Mouse (Mus musculus): ENCODE measurements around the gene Slc5a1.

The Slc5a1 gene

DNA sequence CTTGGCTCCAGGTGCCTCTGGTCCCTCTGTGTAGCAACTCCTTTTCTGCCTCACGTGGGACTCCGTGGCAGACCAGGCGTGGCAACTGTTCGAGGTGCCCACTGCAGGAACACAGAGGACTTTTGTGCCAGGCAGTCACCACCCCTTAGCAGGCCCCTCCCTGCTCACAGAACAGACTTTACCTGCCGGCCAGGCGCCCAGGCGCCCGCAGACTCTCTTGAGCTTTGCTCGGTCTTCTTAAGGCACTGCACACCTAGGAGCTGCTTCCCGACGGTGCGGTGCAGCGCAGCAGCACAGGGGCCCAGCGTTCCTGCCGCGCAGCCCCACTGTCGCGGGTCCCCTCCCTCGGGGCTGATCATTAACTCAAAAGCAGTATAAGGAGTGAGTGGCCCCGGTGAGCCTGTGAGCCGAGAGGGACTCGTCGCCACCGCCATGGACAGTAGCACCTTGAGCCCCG lies at the start of gene Slc5a1:
Gene Slc5a1, plus strand, starts transcription at position 195 of the 457 bp plus-strand sequence.
- in situ Hi-C loops (cut with MboI, MseI) = loop anchor here (10.0 kb wide), 1 partner anchor 1029 kb away; no protein-coding TSS in a partner anchor

DNA sequence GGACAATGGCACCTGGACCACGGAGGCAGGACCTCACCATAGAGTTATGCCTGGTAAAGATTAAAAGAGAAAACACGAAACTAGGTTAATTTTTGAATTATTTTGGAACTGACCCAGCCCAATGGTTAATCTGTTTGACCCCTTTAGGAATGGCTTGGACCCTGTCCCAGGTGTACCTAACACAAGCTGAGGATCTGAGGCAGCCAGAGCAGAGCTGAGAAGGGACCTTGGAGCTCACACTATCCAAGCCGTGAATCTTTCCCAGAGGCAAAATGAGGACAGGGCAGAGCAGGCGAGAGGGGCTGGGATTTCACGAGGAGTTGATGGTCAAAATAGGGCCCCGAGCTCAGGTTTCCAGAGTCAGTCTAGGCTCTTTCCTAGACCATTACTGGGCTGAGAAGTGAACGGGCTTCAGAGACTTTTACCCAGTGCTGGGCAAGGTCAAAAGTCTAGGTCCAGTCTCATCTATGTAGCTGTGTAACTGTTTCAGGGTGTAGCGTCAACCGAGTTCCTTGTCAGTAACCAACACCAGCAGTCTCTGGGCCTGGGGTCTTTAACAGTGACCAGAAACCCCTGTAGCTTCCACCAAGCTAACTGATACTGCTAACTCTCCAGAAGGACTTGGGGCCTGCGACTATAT lies 47.8 kb upstream of the Slc5a1 start:
- in situ Hi-C loops (cut with MboI, MseI) = no loop called here

DNA sequence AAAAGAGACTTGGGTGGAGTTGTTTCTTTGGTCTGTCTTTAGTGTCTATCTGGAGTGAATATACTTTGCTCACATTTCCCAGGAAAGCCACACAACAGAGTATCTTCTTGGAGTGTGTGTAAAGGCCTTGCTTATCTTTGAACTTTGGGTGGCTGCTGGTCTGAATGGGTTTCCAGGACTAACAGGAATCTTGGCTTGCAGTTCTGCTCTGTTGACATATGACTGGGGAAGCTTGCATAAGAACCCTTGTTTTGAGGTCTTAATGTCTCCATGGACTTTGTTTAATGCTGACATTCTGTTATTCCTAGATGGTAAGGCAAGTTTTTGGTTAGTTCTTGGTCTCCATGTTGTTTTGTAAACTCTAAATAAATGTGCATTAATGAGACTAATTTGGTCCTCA lies 33.9 kb upstream of the Slc5a1 start:
- in situ Hi-C loops (cut with MboI, MseI) = no loop called here

DNA sequence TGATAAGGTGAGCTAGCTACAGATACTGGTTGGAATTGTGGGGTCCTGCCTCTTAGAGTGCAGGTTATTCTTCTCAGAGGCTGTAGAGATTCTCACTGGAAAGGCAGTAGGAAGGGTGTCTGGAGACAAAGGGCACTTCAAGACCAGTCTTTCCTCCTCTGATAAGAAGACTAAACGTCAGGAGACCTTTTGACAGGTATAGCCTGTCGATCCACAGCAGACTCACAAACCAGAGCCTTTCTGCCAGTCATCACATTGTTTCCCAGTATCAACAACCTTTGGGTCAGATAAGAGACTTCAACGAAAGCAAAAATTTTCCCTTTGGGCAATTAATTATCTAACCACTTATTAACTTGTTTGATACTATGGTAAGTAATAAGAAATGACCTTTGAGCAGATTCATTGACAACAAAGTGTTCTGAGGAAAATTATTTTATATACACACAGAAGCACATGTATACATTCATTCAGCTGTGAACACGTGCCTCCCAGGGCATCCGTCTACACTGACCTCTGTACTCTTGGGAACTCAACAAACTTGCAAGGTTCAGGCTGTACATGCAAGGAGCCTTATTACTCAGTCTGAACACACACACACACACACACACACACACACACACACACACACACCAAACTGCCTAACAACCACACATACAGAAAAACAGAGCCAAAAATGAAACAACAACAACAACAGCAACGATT lies 27.4 kb upstream of the Slc5a1 start:
- in situ Hi-C loops (cut with MboI, MseI) = no loop called here

DNA sequence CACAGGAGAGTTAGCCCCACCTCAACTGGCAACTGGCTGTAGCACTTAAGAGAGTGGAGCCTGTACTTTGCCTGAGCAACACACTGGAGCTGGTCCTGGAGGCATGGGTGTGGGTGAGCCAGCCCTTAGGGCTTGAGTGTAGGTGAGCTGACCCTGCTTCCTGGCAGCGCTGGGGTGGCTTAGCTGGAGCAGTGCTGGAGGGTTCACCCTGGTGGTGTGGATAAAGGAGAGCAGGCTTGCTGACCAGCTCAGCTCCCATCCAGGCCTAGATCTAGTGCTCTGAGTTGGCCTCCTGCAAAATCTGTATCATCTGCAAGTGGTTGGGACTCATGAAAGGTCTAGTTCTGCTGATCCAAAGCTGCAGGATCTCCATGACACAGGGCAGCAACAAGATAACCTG lies 21.1 kb upstream of the Slc5a1 start:
- in situ Hi-C loops (cut with MboI, MseI) = no loop called here

DNA sequence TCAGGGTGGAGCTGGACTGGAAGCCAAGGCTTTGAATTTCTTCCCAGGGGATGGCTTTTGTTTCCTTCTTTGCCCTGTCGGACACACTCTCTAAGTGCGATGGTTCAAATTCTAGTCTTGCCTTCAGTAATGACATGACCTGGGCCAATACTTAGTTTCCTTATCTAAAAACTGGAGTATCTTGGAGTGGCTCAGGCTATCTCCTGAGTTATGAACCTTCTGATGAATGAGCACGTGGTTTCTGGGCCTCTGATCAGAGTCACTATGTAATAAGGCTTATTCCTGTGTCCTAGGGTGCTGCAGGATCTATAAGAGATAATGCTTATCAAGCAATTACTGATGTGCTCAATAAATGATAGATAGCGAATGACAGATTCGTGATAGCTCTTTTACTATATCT lies 19.4 kb upstream of the Slc5a1 start:
- in situ Hi-C loops (cut with MboI, MseI) = no loop called here

DNA sequence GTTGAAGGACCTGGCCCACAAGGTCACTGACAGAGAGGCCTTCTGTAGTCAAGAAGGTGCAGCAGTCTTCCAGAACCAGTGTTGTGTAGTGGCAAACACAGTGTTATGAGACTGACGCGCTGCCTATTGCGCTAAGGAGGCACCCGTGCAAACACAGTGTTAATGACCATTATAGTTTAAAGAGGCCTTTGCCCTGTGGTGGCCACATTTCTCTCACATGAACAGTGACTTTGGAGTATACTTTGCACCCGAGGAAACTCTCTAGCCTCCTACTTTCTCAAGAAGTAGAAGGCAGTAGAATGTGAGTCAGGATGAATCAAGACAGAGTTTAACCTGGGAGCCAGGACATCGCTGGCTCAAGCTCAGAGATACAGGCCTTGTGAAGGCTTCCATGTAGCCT lies 12.7 kb upstream of the Slc5a1 start:
- in situ Hi-C loops (cut with MboI, MseI) = no loop called here

DNA sequence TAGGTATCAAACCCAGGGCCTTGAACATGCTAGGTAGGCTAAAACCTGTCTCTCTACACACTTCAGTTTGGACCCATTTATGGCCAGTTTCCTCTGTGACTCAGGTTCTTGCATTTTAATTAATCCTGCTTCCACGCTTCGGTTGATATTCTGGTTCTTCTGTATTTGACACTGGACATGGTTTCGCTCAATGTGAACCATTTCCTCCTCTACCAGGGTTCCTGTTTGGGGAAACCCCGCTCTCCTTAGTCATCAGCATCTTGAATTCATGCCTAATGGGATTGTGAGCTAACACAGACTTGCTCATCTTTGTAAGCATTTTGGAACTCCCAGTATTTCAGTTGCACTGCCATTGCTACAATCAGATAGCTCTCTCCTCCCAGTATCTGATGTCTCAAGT lies 8.7 kb upstream of the Slc5a1 start:
- in situ Hi-C loops (cut with MboI, MseI) = no loop called here

DNA sequence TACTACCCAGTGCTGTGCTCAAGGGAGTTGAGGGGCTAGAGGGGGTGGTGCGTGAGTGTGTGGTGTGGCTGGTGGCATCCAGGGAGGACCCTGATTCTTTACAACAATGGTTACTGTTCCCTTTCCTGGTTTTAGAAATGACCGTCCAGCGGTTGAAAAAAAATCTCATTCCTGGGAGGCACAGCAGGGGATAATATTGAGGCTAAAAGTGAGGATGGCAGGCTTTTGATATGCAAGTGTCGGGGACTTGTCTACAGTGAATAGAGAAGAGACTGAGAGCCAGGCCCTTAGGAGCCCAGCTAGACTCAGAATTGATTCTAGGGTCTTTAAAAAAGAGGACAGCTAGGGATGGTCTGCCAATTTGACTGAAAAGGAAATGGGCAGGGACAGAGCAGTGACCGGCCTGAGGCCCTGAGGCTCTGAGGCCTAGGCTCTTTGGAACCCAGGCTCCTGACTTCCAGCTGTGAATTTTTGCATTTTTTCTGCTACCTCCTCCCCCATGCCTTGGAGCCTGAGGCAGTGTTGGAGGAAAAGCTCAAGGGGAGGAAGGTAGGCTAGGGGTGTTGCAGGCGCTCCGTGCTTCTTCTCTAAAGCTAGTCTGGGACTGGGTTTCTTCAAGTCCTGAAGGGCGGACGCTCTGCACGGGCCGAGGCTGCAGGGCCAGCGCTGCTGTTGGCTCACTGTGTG lies 1.5 kb upstream of the Slc5a1 start:
- in situ Hi-C loops (cut with MboI, MseI) = loop anchor here (10.0 kb wide), 1 partner anchor 1028 kb away; no protein-coding TSS in a partner anchor

DNA sequence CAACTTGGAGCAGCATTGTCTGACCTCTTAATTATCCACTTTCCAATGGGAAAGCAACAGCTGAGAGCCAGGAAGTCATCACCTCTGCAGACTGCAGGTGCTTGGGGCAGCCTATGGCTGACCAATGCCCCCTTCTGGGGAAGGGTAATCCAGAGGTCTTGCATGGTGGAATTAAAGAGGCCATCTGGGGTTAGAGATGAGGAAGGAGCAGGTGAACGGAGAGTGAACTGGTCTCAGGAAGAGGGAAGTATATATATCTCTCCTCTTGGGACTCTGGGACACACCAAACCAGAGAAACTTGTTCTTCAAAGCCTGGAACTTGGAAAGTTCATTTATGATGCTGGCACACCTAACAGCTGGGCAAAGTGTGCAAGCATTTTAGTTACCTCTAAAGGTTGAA lies 857 bp downstream of the Slc5a1 start:
- in situ Hi-C loops (cut with MboI, MseI) = loop anchor here (10.0 kb wide), 1 partner anchor 1030 kb away; no protein-coding TSS in a partner anchor

DNA sequence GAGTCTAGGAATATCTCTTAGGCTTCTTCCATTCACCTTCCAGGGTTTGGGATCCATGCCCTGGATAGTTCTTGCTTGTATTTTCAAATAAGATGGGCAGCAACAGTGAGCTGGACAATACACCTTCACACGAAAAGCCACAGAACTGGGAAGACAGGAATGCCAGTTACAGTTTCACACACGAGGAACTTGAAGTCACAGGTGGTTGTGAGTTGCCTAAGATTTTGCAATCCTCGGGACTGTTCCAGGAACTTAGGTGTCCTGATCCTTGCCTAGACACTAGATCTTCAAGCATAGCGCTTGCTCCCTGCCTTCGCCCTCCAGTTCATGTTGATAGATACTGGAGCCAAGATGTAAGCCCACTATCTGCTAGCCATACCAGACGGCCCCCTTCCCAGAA lies 1.6 kb downstream of the Slc5a1 start:
- in situ Hi-C loops (cut with MboI, MseI) = loop anchor here (10.0 kb wide), 1 partner anchor 1031 kb away; no protein-coding TSS in a partner anchor

DNA sequence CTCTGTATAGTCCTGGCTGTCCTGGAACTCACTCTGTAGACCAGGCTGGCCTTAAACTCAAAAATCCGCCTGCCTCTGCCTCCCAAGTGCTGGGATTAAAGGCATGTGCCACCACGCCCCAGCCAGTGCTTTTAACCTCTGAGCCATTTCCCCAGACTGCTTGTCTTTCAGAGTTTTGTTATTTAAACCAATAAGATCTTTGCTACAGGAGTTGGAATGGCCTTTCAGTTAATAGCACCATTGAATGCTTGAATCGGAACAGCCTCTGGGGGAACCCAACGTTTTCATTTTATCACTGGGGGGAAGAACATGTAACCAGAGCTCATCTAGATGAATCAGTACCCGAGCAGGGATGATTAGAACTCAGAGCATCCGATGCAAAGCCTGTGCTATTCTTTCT lies 3.0 kb downstream of the Slc5a1 start:
- in situ Hi-C loops (cut with MboI, MseI) = loop anchor here (10.0 kb wide), 1 partner anchor 1032 kb away; no protein-coding TSS in a partner anchor

DNA sequence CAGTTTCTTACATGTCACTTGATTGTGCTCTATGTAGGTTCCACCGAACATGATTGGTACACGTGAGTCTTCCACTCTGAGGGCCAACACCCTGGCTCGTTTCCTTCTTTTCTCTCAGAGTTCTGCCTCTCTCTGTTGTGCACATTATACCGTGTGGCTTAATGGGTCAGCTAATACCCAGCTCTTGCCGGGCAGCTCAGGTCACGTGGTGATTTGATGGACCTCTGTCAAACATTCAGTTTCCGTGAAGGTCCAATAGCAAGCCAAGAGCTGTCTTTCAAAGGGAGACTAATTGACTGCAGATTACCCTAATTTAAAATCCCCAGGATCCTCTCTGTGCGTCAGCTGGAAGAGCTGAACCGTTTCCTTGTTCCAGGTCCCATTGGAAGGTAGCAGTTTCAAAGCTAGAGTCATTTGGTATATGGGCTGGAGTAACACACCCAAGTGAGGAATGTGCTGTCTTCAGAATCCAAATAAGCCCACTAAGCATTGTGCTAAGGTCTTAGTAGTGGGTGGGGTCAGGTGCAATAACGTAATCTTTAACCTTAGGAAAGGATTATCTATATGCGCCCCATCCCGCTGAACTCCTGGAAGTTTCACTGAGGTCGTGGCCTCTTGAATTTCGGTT lies 3.9 kb downstream of the Slc5a1 start:
- in situ Hi-C loops (cut with MboI, MseI) = loop anchor here (10.0 kb wide), 1 partner anchor 1033 kb away; no protein-coding TSS in a partner anchor

DNA sequence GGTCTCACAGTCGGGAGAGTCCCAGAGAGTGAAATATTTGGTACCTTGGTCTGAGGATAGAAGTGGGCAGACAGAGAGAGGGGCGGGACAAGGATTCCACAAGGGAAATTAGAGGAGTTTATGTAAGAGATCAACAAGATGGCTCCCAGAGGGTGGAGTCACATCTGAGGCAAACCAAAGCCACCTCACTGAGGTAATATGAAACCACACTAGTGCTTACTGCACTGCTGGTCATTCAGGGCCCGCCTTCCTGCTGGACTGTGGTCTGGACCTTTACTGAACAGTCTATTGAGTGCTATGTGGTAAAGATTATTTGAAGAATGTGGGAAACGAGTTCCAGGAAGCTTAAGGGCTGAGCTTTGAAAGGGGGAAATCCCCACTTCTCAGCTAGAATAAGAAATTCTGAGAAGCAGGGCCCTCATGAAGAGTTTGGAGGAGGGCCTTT lies 17.9 kb downstream of the Slc5a1 start:
- in situ Hi-C loops (cut with MboI, MseI) = no loop called here

DNA sequence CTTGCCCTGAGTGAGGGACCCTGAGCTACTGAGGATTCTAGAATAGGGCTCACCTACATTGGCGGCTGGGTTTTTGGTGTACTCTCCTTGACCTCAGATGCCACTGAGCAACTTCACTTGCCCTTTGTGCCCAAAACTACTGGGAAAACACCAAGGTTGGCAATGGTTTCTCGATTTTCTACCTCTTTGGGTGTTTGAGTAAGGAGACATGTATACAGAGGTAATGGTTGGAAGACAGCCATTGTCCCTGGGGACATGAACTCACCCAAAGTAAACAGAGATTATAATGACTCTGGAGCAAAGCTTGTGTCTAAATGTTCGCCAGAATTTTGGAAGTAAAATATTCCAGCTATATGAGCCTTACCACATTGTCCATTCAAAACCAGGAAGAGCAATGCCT lies 19.6 kb downstream of the Slc5a1 start:
- in situ Hi-C loops (cut with MboI, MseI) = no loop called here

DNA sequence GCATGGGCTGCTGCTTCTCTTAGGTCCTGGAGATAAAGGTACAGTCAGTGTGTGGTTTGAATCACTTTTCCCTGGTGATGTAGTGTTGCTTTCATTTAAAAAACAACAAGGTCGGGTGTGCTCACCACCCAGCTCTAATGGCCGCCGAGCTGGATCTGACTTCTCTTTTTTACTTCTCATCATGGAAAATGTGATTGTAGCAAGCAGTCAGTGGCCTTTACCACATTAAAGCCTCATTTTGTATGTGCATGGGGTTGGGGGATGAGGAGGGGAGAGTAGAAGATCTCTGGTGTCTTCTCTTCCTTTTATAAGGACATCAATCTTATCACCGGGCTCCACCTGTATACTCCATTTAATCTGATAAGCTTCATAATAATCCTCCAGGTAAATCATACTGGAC lies 21.3 kb downstream of the Slc5a1 start:
- in situ Hi-C loops (cut with MboI, MseI) = no loop called here

DNA sequence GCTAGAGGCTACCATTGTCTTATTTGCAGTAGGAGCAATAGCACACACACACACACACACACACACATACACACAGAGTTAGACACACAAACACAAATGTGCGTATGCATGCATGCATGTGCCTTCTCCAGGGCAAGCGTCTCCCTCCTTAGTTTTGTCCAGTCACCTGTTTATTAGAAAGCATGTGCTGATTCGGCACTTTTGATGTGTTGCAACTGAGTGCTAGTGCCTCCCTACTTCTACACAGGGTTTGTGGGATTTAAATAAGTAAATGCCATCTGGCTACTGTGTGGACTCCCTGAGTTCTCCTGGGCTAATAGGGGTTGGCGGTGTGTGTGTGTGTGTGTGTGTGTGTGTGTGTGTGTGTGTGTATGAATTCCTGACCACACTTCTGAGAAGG lies 30.1 kb downstream of the Slc5a1 start:
- in situ Hi-C loops (cut with MboI, MseI) = no loop called here

DNA sequence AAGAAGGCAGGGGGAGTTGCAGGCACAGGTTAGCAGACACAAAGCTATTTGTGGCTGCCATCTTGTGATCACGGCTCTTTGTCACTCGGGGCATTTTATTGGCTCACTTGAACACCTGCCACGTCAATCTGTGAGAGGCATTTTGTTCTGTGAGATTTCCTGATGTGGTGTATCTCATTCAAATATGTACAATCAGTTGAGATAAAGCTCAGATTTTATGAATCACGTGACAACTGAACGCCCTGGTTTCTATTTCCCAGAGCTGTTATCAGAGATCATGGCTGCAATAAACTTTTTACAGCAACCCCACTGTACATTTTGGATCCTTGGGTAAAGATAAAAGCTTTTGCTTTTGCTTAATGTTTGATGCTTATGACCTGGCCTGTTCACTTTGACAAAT lies 31.6 kb downstream of the Slc5a1 start:
- in situ Hi-C loops (cut with MboI, MseI) = loop anchor here (5.0 kb wide), 1 partner anchor 88 kb away; no protein-coding TSS in a partner anchor

DNA sequence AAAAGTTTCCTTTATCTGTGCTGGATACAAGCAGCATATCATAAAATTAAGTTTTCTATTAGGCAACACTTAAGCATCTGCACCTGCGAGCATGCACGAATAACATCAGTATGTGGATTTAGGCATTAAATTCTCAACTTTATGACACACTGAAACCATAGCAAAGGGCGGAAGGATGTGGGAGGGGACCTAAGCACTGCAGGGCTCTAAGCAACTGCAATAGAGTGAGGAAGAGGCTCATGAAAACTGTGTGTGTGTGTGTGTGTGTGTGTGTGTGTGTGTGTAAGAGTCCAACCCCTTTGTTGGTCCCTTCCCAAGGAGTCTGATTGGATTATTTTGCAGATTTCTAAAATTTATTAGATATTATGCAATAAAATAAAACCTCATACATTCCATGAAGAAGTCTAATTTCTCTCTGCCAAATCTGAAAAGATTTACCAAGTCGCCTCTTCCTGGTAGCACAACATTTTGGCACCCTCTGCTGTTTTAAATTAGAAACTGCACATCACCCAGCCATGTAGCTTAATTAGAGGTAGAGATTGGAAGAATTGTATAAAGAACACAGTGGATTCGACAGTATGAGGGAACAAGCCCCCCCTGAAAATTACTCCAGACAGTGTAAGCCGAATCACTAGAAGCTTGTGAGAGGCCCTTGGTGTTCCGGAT lies 38.9 kb downstream of the Slc5a1 start:
- in situ Hi-C loops (cut with MboI, MseI) = no loop called here

DNA sequence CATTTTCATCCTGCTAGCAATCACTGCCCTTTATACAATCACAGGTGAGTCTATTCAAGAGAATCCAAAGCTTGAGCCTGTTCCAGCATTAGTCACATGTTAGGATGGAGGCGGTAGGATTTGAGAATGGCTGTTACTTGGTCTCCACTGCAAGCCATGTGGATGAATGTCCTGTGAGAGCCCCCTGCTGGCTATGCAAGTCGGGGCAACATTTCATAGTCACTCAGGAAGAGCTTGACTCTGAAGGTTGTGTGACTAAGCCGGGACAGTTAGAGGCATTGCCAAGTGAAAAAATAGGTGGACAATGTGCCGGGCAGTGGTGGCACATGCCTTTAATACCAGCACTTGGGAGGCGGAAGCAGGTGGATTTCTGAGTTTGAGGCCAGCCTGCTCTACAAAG lies 40.0 kb downstream of the Slc5a1 start:
- in situ Hi-C loops (cut with MboI, MseI) = no loop called here

DNA sequence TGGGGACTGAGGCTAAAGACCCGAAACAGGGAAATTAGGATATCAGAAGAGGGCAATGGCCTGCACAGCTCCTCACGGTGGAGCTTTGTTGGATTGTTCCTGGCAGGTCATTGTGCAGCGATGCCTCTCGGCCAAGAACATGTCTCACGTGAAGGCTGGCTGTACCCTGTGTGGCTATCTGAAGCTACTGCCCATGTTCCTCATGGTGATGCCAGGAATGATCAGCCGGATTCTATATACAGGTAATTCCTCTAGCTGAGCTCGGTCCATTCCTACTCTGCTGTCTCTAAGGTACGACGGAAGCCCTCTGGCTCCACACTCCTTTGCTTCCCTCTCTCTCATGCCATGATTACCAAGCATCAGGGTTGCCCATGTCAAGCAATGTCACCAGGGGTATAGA lies 42.8 kb downstream of the Slc5a1 start:
- in situ Hi-C loops (cut with MboI, MseI) = no loop called here

All from T-helper 1 cell (primary cell).